Mouse (Mus musculus): Measurements from ENCODE around the gene Masp2.
A peak's percentile ranks its signal among the peaks of the same experiment; 100 is the strongest.

Gene Masp2

DNA sequence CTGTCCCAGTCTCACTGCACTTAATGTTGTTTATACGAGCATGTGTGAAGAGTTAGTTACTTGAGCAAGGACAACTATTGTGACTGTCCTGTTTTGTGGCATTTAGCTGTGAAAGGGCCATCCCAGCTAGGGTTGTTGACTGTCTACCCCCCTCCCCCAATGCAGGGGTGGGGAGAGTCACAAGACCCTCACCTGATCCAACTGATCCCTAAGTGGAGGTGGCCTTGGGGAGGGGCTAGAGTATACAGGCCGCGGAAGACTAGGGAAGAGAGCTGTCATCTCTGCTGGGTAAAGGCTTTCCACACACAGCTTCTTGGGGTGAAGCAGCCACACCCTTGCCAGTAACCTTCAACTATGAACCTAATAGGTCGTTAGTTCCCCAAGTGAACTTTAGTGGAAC, 2.0 kb upstream of the Masp2 start:
- no peak for DNase-seq (ENCODE audit: inconsistent ontology term)

GRCm38 (mm10) chr4:148601871-148602270, 483 bp upstream of the Masp2 start:
- DNase-seq (ENCODE audit: inconsistent ontology term): no peak

GRCm38 (mm10) chr4:148603376-148604139, 1.2 kb downstream of the Masp2 start:
- DNase-seq (ENCODE audit: inconsistent ontology term): no peak

DNA sequence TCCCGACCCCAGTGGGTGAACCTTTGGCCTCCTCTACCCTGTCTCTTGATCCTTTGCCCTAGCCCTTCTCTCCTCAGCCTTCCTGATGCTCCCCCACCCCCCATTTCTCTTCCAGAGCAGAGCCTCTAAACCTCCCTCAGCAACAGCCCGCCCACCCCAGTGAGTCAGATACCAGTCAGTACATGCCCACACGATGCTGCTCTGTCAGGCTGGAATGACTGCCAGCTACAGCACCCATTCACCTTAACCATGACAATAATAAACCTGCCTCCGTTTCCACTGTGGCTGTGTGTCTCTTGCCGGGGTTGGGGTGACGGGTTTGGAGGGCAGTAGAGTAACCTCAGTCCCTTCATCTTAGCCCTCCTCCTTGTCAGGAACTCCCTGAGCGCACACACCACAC, 1.8 kb downstream of the Masp2 start:
- peak; percentile 66 for DNase-seq (ENCODE audit: inconsistent ontology term)

- DNase-seq (ENCODE audit: inconsistent ontology term): peak; percentile 52
These were observed 2.3 kb downstream of the Masp2 start for GRCm38 (mm10) chr4:148604541-148605165.

DNA sequence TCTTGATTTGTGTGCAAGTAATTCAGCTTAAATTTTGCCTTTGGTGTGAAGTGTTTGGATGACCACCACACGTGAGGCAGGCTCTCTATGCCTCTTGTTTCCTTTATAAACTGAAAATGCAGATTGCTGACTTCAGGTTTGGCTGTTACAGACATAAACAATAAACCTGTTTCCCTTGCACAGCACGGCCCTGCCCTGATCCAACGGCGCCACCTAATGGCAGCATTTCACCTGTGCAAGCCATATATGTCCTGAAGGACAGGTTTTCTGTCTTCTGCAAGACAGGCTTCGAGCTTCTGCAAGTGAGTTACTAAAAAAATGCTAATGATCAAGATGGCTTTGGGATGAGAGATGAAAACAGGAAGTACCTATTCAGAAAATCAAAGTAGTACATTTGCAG, 5.4 kb downstream of the Masp2 start:
- peak; percentile 56 for DNase-seq (ENCODE audit: inconsistent ontology term)

GRCm38 (mm10) chr4:148609805-148610204, 7.5 kb downstream of the Masp2 start:
- DNase-seq (ENCODE audit: inconsistent ontology term): no peak

- DNase-seq (ENCODE audit: inconsistent ontology term): no peak
These were observed 8.4 kb downstream of the Masp2 start for GRCm38 (mm10) chr4:148610631-148611364.

GRCm38 (mm10) chr4:148612557-148612956, 10.2 kb downstream of the Masp2 start:
- no peak for DNase-seq (ENCODE audit: inconsistent ontology term)

GRCm38 (mm10) chr4:148613738-148614137, 11.4 kb downstream of the Masp2 start:
- DNase-seq (ENCODE audit: inconsistent ontology term): no peak

GRCm38 (mm10) chr4:148619805-148620204, 17.5 kb downstream of the Masp2 start:
- no peak for DNase-seq (ENCODE audit: inconsistent ontology term)

DNA sequence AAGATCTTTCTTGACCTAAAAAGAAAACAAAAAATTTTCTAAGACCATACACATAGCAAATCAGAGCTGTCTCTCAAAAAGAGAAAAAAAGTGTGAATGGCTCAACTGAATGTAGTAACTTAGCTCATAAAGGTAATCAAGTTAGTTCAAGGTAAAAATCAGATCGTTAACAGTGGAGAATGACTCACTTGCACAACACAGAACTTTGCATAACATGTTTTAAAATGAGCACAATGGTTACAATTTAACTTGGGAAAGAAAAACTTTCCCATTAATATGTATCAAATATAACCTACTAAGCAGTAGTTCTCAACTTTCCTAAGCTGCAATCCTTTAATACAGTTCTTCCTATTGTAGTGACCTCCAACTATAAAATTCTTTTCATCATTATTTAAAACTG, 18.4 kb downstream of the Masp2 start:
- DNase-seq (ENCODE audit: inconsistent ontology term): no peak

GRCm38 (mm10) chr4:148622485-148622884, 20.1 kb downstream of the Masp2 start:
- DNase-seq (ENCODE audit: inconsistent ontology term): no peak

DNA sequence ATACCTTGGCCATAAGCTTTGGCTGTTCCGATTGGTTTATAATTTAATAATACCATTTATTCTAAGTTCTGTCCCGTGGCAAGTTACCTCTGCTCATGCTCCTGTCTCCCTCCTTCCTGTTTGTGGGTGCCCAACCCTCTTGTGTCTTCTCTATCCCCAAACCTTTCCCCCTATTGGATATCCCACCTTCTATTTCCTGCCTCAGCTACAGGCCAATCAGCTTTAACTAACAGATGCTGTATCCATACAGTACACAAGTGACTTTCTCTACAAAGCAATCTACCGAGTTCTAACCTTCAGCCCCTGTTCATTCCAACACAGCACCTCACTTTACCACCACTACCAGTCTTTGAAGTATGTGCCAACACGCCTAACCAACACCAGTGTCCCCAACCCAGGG, 21.3 kb downstream of the Masp2 start:
- DNase-seq (ENCODE audit: inconsistent ontology term): no peak

- DNase-seq (ENCODE audit: inconsistent ontology term): no peak
These were observed 22.7 kb downstream of the Masp2 start for GRCm38 (mm10) chr4:148625010-148625409.

DNA sequence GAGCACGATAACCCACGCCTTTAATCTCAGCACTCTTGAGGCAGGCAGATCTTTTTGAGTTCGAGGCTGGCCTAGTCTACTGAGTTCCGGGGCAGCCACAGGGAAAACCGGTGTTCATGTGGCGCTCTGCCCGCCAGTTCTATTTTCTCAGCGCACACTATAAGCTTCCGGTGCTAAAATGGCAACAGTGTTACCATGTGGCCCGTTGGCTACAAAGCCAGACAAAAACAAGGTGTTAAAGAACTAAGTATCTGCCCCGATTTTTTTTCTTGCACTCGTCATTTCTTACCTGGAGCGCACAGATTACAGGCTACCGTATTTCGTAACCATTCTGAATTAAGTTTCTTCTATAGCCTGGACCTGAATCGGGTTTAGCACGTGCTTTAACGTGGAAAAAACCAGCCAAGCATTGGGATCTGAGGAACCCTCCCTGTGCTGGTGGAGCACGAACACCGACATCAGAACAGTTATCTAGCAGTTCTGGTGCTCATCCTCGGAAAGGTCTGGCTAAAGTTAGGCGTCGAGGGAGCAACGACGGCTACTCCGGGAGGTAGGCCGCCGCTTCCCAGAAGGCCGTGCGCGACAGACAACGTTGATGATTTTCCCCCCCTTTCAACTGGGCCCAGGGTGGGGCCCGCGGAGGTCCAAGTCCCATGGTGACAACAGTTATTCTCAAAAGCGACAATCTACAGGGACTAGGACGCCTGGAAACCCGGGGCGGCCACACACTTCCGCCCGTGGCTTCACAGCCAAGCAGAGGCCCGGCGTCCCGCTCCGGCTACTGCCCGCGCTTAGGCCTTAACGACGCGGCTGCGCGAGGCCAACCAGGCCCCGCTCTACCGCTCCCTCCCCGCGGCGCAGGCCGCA, 23.6 kb downstream of the Masp2 start:
- no peak for DNase-seq (ENCODE audit: inconsistent ontology term)

- DNase-seq (ENCODE audit: inconsistent ontology term): peak; percentile 96
These were observed 24.4 kb downstream of the Masp2 start, which contains the start of gene Tardbp for GRCm38 (mm10) chr4:148626623-148627185. TSS of gene Tardbp (minus strand) at chr4:148627019.

- no peak for DNase-seq (ENCODE audit: inconsistent ontology term)
These were observed 24.9 kb downstream of the Masp2 start for GRCm38 (mm10) chr4:148627246-148627645.

- no peak for DNase-seq (ENCODE audit: inconsistent ontology term)
These were observed 29.8 kb downstream of the Masp2 start for GRCm38 (mm10) chr4:148632013-148632692.

DNA sequence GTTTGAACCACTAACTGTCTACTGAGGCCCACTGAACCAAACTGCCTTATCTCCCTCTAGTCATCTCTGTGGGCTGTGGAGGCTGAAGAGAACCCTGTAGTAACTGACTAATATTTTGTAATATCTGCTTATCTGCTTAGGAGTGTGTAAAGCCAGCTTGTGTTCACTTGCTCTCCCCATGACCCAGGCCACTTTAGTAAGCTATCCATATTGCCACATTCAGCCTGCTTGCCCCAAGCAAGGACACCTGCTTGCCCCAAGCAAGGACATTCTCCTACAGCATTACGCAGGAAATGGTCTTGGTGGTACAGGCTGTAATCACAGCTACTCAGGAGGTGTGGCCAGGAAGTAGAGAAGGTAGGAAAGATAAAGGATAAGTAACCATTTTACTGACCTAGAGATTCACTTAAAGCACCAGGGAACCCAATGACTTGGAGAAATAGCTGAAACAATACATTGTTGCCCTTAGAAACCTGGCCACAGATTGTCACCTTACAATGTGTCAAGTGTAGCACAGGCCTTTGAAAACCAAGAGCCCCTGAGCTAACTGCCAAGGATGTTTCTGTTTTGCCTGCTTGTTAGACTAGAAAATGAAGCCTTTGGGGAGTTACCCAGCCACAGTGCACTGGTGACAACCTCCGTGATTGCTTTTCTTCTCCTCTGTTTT, 31.2 kb downstream of the Masp2 start:
- DNase-seq (ENCODE audit: inconsistent ontology term): no peak

All from Muller cell, postnatal 12 days (primary cell).